Mouse (Mus musculus): Measurements from ENCODE around the gene Kif26b.

Gene Kif26b

DNA sequence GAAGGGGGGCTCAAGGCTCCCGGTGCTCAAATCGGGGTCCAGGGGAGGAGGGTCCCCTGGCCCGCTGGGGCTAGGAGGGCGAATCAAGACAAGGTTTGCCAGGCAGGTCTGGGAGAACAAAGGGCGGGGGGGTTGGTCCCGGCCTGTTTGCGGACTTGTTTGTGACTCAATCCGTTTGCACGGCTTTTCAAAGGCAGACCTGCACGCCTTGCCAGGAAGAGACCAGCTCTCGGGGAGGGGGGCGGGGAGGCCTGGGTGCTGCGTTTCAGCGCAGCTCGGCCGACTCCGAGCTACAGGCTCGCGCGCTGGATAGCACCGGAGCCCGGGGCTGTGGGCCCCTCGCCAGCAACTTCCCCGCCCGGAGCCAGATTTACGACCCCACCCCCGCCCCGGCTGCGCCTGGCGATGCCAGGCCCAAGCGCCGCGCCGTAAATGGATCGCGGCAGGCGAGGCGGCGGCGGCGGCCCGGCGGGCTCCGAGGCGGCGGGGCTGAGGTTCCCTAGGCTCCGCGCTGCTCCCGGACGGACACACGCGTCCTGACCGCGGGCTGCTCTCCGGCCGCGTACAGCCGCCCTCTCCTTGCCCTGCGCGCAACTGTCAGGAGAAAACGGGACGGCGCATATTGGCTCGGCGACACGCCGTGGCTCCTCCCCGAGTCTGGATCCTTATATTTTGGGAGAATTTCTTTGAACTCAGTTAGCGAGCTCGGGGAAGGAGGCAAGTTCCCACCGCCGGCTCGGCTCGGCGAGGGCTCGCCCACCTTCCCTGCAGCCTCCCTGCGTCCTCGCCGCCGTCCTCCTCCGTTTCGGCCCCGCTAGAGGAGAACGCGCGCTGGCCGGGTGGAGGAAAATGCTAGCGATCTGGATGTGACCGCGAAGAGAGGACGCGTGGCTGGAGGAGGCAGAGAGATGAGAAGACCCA, at the start of gene Kif26b:
Gene Kif26b, plus strand, starts transcription at position 695 of the 921 bp plus-strand sequence.
- in situ Hi-C loops (cut with MboI; ENCODE audit: low sequenced_read_pairs), result loop anchor here (25.0 kb wide), 2 partner anchors 609 to 959 kb away; no protein-coding TSS in a partner anchor

DNA sequence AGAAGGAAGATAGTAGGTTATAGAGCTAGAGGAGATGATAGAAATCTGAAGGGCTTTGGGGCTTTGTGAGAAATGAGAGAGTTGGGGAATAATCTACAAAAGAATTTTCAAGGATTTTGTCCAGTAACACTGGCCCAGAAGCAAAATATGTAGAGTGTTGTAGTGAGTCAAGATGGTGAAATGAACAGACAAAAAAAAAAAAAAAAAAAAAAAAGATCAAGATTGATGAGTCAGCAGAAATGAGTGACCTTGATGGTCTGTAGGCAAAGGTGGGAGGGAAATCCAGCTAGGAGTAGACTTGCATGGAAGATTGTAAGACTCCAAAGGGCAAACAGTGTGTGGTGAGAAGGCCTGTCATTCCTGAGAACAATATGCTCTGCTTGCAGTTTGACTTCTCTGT, 45.1 kb upstream of the Kif26b start:
- in situ Hi-C loops (cut with MboI; ENCODE audit: low sequenced_read_pairs), result no loop called here

DNA sequence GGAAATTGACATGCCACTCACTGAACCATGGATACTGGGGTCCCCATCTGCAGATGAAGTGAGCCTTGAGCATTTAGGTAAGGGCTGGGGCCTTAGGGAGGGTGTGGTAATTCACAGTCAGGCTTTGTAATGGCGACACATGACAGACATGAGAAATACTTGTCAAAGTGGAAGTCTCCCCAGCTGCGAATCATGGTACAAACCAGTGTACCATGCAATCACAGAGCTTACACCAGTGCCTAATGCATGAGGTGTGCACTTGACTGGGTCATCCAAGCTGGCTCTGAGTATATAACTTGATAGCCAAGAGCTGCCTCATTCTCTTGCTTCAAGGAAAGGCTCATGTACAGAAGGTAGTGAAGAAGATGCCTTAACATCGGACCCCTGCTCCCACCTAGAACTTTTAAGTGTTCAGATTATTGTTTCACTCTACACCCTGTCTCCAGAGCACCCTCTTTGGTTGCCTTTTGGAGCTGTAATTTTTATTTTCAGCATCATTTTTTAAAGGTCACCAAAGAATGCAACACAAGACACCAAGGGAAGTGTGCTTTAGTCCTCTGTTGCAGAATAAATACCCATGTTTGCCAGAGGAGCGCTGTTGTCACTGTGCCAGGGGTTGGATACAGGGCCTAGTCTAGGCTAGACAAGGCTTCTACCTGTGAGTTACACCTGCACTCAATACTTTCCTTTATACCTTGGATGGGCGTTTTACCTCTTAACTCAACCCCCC, 43.6 kb upstream of the Kif26b start:
- in situ Hi-C loops (cut with MboI; ENCODE audit: low sequenced_read_pairs), result no loop called here

DNA sequence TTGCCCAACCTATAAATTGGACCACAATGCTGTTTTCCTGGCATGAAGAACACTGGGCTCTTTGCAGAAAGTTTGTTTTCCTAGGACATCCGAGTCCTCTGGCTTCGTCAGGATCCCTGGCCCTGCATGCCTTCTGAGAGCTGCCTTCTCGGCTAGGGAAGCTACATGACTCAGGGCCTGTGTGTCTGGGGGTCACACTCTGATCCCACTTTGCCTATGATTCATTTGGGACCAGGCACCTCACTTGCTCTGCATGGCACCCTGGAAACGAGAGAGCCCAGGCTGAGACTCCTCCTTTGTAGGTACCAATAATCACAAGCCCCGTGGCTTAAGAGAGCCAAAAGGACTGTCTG, 43.1 kb upstream of the Kif26b start:
- in situ Hi-C loops (cut with MboI; ENCODE audit: low sequenced_read_pairs), result no loop called here

DNA sequence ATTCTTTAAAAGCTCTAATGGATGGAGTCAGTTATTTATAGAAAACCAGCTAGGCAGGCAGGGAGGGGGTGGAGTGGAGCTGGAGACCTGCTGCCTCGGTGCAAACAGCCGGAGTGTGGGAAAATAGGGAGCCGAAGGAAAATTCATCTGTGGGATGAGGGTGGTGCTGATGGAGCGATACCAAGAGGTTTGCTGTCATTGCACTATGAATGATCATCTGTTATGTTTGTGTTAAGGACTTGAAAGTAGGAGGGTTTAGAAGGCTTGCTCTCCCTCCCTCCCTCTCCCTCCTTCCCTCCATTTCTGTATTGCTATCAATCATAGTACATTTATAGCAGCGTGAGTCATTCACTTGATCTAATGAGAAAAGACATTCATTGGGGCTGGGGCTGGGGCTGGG, 42.1 kb upstream of the Kif26b start:
- in situ Hi-C loops (cut with MboI; ENCODE audit: low sequenced_read_pairs), result no loop called here

DNA sequence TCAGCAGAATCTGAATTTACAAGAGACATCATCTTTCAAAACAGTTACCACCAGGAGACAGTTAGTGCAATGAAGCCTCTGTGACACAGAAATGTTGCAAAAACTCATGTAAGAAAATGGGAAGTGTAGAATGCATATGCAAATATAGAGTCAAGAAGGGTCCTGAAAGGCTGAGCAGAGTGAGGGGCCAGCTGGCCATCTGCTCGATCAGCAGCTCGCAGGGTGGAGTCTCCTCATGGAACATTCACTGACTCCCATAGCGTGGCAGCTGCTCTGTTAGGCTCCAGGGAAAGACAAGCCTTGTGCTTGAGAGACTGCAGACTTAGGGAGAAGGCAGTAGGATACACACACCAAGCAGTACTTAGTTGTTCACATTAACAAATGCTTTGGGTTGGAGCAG, 39.8 kb upstream of the Kif26b start:
- in situ Hi-C loops (cut with MboI; ENCODE audit: low sequenced_read_pairs), result no loop called here

DNA sequence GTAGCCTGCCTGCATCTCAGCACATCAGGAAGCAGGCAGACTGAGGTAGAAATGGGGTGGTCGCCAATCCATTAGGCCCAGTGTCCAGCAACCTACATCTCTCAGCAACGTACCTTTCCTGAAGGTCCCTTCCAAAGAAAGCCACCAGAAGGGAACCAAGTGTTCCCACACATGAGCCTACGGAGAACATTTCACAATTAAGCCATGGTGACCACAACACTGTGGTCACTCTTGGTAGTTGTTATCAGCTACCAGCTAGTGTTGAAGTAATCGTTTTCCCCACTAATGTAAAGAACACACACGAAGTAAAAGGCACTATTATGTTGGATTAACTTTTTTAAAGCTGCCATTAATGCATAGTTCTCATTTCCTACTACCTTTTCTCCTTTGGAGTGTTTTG, 37.2 kb upstream of the Kif26b start:
- in situ Hi-C loops (cut with MboI; ENCODE audit: low sequenced_read_pairs), result no loop called here

DNA sequence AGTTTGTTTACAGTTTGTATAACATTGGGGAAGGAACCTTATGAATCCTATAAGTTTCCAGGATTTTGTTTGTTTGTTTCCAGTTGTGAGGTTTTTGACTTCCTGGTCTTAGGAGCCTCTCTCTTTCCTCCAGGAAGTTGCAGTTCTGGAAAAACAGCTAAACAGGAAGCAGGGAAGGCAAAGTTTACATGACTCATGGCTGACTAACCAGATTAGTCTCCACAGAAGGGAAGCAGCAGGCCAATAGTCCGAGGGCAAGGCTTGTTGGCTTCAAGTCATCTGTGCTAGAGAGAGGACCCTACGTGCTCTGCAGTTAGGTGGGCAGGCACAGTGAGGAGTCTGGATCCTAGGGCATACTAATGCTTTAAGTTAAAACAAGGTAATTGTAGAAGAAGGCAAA, 36.4 kb upstream of the Kif26b start:
- in situ Hi-C loops (cut with MboI; ENCODE audit: low sequenced_read_pairs), result no loop called here

DNA sequence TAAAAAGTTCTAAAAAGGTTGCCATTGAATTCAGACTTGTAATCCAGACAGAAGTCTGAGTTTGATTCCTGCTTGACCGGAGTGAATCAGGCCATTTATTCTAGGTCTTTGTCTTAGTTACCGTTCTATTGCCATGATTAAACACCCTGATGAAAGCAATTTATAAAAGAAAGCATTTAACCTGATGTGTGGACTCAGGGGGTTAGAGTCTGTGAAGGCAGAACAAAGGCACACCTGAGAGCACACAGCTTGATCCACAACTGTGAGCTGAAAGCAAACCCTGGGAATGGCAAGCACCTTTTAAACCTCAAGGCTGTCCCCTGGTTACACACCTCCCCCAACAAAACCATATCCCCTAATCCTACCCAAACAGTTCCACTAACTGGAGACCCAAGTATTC, 32.7 kb upstream of the Kif26b start:
- in situ Hi-C loops (cut with MboI; ENCODE audit: low sequenced_read_pairs), result no loop called here

DNA sequence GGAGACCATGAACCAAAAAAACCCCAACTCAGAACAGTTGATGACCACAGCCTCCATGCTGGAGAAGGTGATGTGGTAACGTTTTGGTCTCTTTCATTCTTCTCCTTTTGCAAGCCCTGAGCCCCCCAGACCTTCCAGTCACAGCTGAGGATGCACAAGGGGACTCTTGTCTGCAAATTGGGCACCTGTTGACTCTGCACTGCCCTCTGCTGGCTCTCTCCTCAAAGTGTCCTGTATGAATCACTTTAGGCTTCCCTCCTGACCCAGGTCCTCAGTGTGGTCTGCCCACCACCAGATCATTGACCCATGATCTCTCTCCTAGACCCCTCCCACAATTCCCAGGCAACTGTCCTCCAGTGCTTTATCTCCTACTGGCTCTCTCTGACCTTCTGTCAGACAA, 32.1 kb upstream of the Kif26b start:
- in situ Hi-C loops (cut with MboI; ENCODE audit: low sequenced_read_pairs), result no loop called here

DNA sequence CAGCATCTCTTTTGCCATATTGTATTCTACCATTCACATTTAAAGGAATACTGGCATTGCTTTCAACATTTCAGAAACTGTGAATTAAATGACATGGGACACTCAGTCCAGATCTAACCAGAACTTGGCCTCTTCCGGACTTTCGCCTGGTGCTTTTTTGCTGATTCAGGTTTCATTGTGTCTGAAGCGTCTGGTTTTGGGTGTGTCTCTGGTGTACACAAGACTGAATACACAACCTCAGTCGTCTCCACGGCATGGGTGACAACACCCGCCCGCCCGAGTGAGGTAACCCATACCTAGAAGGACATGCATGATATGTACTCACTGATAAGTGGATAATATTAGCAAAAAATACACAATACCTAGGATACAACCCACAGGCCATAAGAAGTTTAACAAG, 22.0 kb upstream of the Kif26b start:
- in situ Hi-C loops (cut with MboI; ENCODE audit: low sequenced_read_pairs), result no loop called here

DNA sequence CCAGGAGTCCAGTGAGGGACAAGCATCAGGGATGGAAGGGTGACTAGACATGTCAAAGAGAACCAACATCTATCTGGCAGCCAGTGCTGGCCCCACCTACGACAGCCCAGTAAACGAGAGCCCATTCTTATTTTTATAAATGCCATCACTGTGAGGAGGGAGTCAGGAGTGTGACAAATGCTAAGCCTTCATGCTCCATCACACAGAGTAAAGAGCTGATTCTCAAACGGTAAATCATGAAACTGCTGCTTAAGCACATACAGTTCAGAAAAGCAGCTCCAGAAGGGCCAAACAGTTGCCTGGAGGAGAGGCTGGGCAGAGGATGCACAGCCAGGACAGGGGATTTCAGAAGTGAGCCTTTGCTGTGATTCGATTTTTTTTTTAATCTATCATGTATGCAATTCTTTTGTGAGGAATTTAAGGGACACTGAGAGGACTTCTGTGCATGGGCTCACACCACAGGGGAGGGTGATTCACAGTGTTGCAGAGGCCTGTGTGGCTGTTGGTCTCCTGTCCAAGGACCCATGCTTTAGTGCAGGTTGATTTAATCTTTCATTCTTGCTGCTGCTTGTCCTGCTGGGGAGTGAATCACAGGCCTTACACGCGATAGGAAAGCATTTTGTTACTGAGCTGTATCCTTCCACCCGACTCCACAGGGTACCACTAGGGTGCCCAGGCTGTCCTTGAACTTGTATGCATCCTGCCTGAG, 16.4 kb upstream of the Kif26b start:
- in situ Hi-C loops (cut with MboI; ENCODE audit: low sequenced_read_pairs), result no loop called here

DNA sequence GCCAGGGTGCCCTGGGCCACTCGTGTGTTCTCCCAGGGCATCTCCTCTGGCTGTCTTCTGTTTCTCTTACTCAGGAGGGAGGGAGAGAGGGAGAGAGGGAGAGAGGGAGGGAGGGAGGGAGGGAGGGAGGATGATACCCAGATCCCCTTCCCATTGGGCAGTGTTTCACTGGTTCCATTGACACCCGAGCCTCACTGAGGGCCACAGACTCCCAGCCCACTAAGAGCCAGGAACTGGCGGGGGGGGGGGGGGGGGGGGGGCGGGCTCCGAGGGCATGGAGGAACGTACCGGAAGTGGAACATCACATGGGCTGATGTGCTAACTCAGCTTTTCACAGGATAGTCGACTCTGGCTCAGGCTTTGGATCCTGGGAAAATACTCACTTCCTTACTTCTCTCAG, 15.0 kb upstream of the Kif26b start:
- in situ Hi-C loops (cut with MboI; ENCODE audit: low sequenced_read_pairs), result no loop called here

DNA sequence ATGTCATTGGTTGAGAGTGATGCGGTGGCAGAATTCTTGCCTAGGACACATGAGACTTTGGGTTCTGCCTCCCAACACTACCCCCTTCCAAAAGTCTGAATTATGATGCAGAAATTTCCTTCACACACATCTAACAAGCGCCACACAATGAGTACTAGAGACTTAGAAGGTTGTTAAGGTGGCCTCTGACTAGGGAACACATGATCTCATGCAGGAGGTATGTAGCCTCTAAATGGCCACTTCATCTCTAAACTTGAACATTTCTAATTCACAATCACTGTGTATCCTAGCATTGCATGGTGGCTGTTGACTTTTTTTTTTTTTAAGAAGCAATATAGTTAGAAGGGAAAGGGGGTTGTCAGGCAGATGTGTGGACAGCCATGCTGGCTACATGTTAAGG, 13.1 kb upstream of the Kif26b start:
- in situ Hi-C loops (cut with MboI; ENCODE audit: low sequenced_read_pairs), result no loop called here

DNA sequence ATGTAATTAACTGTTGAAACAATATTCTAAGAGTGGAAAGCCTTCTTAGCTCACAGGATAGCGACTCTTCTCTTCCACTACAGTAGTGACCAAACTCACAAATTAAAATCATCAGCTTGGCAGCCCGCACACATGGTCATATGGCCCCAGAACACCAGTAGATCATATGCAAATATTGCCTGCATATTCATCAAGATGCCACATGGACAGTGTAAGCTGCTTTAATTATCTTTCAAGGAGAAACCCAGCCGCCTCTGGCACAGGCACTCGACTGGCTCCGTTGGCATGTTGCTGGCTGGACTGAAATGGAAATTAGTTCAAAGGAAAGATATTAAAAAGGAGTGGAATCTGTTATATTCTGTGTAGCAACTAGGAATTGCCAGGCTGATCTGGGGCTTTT, 6.5 kb upstream of the Kif26b start:
- in situ Hi-C loops (cut with MboI; ENCODE audit: low sequenced_read_pairs), result no loop called here

DNA sequence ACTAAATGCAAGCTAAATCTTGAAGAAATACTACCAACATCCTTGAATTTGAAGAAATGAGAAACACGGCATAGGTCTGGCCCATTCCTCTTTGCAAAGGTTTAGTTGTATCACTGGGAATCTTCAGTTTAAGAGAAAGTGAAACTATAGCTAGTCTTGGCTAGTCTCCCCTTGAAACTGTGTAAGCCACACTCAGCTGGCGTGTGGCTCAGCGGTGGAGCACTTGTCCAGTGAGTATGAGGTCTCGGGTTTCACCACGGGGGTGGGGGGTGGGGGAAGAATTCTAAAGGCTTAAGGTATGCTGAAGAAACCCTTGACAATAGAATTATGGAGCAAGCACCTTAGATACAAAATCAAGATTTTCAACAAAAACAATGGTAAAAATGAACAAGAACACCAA, 5.8 kb upstream of the Kif26b start:
- in situ Hi-C loops (cut with MboI; ENCODE audit: low sequenced_read_pairs), result no loop called here

DNA sequence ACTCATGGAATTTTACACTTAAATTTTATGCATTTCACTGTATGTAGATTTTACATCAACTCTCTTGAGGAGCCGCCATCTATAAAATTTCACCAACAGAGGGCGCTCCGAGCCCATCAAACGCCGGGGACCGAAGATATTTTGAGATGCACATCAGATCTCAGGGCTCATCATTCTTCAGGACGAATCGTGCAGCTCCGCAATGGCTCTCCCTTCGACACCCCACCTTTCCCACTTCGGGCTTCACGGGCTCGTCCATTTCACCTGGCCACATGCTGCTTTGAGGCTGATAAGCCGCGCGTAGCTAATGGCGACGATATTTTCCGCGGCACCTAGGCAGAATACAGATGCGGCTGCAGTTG, 1.8 kb upstream of the Kif26b start:
- in situ Hi-C loops (cut with MboI; ENCODE audit: low sequenced_read_pairs), result loop anchor here (25.0 kb wide), 2 partner anchors 610 to 960 kb away; no protein-coding TSS in a partner anchor

DNA sequence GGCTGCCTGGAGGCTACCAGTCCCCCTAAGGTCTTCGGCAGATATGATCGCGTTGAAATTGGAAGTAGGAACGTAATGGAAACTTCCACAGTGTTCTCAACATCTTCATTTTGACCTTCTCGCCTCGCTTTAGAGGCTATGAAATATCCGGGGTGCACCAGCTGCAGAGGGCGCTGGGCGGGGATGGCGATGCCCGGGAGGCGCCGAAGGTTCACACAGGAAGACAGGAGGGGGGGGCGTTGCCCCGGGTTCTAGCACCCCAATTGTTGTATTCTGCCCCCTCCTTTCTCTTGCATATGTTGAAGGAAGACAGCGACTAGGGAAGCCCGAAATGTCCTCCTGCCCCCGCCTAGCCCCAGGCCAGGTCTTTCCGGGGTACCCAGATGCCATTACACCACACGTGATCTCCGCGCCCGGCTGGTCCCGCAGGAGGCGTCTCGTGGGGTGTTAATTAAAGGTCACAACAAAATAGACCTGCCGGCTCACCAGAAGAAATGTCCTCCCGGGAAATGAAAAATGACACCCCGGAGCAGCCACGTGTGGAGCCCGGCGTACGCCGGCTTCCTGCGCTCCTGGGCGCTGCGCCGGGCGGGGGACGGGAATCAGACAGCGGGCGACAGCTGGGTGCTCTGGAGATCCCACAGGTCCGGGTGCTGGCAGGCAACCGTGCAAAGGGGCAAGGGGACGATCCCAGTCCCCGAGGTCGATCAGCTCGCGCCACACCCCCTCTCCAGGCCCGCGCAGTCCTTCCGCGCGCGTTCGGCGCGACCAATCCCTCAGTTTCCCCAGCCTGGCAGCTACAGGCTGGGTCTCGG, 1.2 kb upstream of the Kif26b start:
- in situ Hi-C loops (cut with MboI; ENCODE audit: low sequenced_read_pairs), result loop anchor here (25.0 kb wide), 2 partner anchors 610 to 960 kb away; no protein-coding TSS in a partner anchor

DNA sequence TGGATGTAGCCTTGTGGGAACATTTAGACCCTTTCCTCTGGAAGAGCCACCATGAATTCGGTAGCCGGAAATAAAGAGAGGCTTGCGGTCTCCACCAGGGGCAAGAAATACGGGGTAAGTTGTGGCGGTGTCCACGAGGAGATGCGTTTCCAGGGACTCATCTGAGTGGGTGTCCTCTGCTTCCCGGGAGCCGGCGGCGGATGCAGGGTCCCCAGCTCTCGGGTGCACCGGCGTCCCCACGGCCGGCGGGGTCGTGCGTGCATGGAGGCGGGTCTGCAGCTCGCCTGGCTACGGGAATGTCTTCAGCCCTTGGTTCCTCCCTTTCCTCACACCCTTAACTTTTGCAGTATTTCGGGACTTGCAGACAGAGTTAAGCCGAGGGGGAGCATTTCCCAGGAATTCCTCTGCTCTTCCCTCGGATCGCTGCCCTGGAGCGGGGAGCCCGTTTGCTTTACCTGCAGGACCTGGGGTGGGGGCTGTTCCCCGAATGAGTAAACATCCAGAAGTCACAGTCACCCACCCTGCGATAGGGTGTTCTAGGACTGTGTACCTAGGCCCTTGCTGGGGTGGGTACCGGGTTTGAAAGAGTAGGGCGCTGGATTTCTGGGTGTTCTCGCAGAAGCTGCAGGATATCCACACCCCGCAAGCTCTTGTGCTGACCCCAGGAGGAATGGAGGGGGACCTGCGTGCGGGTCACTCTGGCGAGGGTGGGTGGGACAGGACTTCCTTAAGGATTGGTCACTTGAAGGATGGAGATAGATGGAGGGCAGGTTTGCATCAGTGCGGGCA, 781 bp downstream of the Kif26b start:
- in situ Hi-C loops (cut with MboI; ENCODE audit: low sequenced_read_pairs), result loop anchor here (25.0 kb wide), 2 partner anchors 608 to 958 kb away; no protein-coding TSS in a partner anchor
